Mouse (Mus musculus) stomach, embryonic 15.5 days (tissue): ENCODE data around the gene Arhgdig. TPM values are rescaled to one million over a fixed set of nuclear protein-coding genes. Genes with fewer than 3 reads are reported as not detected.
"Not testable (repeated sequence)": the region's sequence is repeated elsewhere in the genome, so short reads cannot be mapped to it uniquely, and the experiment has no call there.

ENCODE experiments used
- ATAC-seq: fragments of 200-750 bp; cut with Nextera tagmentation; 2 replicates; pipeline ENCODE4 v1.8.0; 2017; ENCODE audit warnings: low read depth, moderate number of reproducible peaks, moderate TSS enrichment; ENCODE audit not compliant: insufficient read depth, low FRiP score
- H3K27ac ChIP-seq: fragments of 300-500 bp; sonication (generic); 2 replicates; pipeline ENCODE4 v1.5.1; 2015; ENCODE audit warnings: mild to moderate bottlenecking, inconsistent platforms
- H3K27me3 ChIP-seq: fragments of 300-500 bp; sonication (generic); replicated peaks from 2 replicates; pipeline ENCODE4 v1.6.1; 2015; ENCODE audit warnings: inconsistent platforms
- H3K36me3 ChIP-seq: fragments of 300-500 bp; sonication (generic); 2 replicates; pipeline ENCODE4 v1.6.1; 2015; ENCODE audit warnings: inconsistent platforms
- H3K4me1 ChIP-seq: fragments of 300-500 bp; sonication (generic); 2 replicates; pipeline ENCODE4 v1.6.1; 2015; ENCODE audit warnings: inconsistent platforms
- H3K4me2 ChIP-seq: fragments of 300-500 bp; sonication (generic); 2 replicates; pipeline ENCODE4 v1.6.1; 2015; ENCODE audit warnings: mild to moderate bottlenecking, inconsistent platforms
- H3K4me3 ChIP-seq: fragments of 300-500 bp; sonication (generic); replicated peaks from 2 replicates; pipeline ENCODE4 v1.5.1; 2015; ENCODE audit warnings: inconsistent platforms
- H3K9ac ChIP-seq: fragments of 300-500 bp; sonication (generic); 2 replicates; pipeline ENCODE4 v1.6.1; 2015; ENCODE audit warnings: inconsistent platforms
- H3K9me3 ChIP-seq: fragments of 300-500 bp; sonication (generic); 2 replicates; pipeline ENCODE4 v1.6.1; 2016; ENCODE audit warnings: inconsistent platforms
- WGBS: fragments of 180-500 bp; shearing (Covaris S2); methylation state at CpG from one replicate; pipeline ENCODE4 v1.1.7; 2015; 5-methylcytosine and 5-hydroxymethylcytosine counted together
- polyA plus RNA-seq: library from polyadenylated mRNA; unstranded; fragments of >200 nt; fragmentation: Nextera tagmentation; extraction: Ambion mirVana; gene quantifications from 2 replicates; pipeline ENCODE4 v1.2.1, GENCODE M21; 2015

Arhgdig gene
- polyA plus RNA-seq, 1 experiment from 2014 or later: 118 TPM

GRCm38 (mm10) chr17:26175248-26175647 is 32.3 kb downstream of the Arhgdig start:
- not testable (repeated sequence) for H3K27ac ChIP-seq, H3K4me1 ChIP-seq, H3K4me2 ChIP-seq, ATAC-seq, H3K27me3 ChIP-seq, H3K9me3 ChIP-seq, H3K9ac ChIP-seq, H3K4me3 ChIP-seq
- H3K36me3 ChIP-seq: peaks cover 27% of the 10 kb centered on the region
- WGBS: 85% methylated on average over 2 of the region's 2 CpGs

GRCm38 (mm10) chr17:26168039-26168438 is 39.5 kb downstream of the Arhgdig start:
- H3K9ac ChIP-seq: no peak overlapping the region
- H3K27ac ChIP-seq: no peak overlapping the region
- H3K9me3 ChIP-seq: no peaks in the 10 kb centered on the region
- H3K36me3 ChIP-seq: no peaks in the 10 kb centered on the region
- H3K27me3 ChIP-seq: no peaks in the 10 kb centered on the region
- no peak overlapping the region for H3K4me3 ChIP-seq
- ATAC-seq: no peak; the same call in 1 of the 2 replicates
- no peaks in the 10 kb centered on the region for H3K4me1 ChIP-seq
- WGBS: 72% methylated on average over 2 of the region's 2 CpGs
- H3K4me2 ChIP-seq: no peak overlapping the region

- H3K4me2 ChIP-seq: no peak overlapping the region
- no peaks in the 10 kb centered on the region for H3K36me3 ChIP-seq
- 0 out of 2 replicates have a peak, but pooled peaks cover 3% of the 10 kb centered on the region for H3K4me1 ChIP-seq
- H3K9me3 ChIP-seq: no peaks in the 10 kb centered on the region
- no peak overlapping the region for H3K4me3 ChIP-seq
- no peak overlapping the region for H3K9ac ChIP-seq
- no peak for ATAC-seq
- no peaks in the 10 kb centered on the region for H3K27me3 ChIP-seq
- WGBS: 79% methylated on average over 1 of the region's 1 CpGs
- H3K27ac ChIP-seq: no peak overlapping the region
These were observed 44.9 kb downstream of the Arhgdig start for GRCm38 (mm10) chr17:26162736-26163135.

GRCm38 (mm10) chr17:26151886-26152630 is 55.5 kb downstream of the Arhgdig start:
- Histone ChIP-seq H3K4me2 (no peak overlapping the region), H3K36me3 (peaks cover 33% of the 10 kb centered on the region), H3K4me1 (no peaks in the 10 kb centered on the region), H3K27me3 (no peaks in the 10 kb centered on the region), H3K9ac (no peak overlapping the region), H3K4me3 (no peak overlapping the region), H3K9me3 (no peaks in the 10 kb centered on the region), H3K27ac (no peak overlapping the region)
- ATAC-seq: no peak
- WGBS: 88% methylated on average over 2 of the region's 2 CpGs

Other genes with a start within 250 kb of the Arhgdig start
- 20.4 and 22.8 TPM in 2 replicates for gene Capn15, start 222.0 kb downstream of the Arhgdig start, polyA plus RNA-seq
- 11.9 and 13.3 TPM in 2 replicates for gene Rab11fip3, start 138.2 kb downstream of the Arhgdig start, polyA plus RNA-seq
- 39.3 and 42.0 TPM in 2 replicates for gene Decr2, start 117.4 kb downstream of the Arhgdig start, polyA plus RNA-seq
- 86.2 and 88.8 TPM in 2 replicates for gene Nme4, start 112.2 kb downstream of the Arhgdig start, polyA plus RNA-seq
- gene Tmem8, start 94.5 kb downstream of the Arhgdig start, polyA plus RNA-seq: 6.6 and 7.2 TPM in 2 replicates
- 199 and 208 TPM in 2 replicates for gene Mrpl28, start 84.3 kb downstream of the Arhgdig start, polyA plus RNA-seq
- 18.3 and 20.5 TPM in 2 replicates for gene Axin1, start 69.1 kb downstream of the Arhgdig start, polyA plus RNA-seq
- gene Pdia2, start 8.7 kb downstream of the Arhgdig start, polyA plus RNA-seq: 121 and 146 TPM in 2 replicates
- gene Rgs11, start 4.8 kb downstream of the Arhgdig start, polyA plus RNA-seq: 27.2 and 32.1 TPM in 2 replicates
- 73.6 and 75.6 TPM in 2 replicates for gene Fam234a, start 36.5 kb upstream of the Arhgdig start, polyA plus RNA-seq
- 91.1 and 97.0 TPM in 2 replicates for gene Luc7l, start 45.1 kb upstream of the Arhgdig start, polyA plus RNA-seq
- 2.5 and 2.6 TPM in 2 replicates for gene Neurl1b, start 207.0 kb upstream of the Arhgdig start, polyA plus RNA-seq